Mouse (Mus musculus): Measurements from ENCODE around the gene Mcm3.

DNA sequence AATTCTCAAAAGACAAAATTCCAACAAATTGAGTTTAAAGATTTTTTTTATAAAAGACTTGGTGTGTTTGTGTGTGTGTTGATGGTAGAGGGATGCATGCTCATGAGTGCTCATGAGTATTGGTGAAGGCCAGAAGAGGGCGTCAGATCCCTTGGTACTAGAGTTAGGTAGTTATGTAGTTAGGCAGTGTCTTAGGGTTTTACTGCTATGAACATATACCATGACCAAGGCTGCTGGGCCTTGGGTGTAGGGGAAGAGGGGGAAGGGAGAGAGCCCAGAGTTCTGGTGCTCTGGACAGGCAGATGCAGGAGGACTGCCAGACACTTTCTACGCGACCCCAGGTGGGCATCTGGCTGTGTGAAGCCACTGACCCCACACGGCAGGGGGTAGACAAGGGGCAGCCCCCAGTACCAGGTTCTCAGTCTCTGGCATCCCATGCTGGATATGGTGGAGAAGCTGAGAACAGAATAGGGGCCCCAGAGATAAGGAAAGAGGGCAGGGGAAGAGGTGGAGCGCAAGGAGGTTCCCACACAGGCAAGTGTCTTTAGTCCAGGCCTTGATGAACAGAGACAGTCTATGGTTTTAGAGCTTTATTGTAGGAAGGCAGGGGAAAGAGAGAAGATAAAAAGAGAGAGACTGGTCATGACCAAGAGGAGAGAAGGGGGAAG, 12.5 kb upstream of the Mcm3 start:
- peak; percentile 63 for TF ChIP-seq CTCF (IDR thresholded peaks at IDR 0.05; ENCODE audit: low read depth)
- no peak for TF ChIP-seq EP300 (optimal IDR thresholded peaks at IDR 0.05)

Measured in stomach, postnatal 0 days (tissue).